Mouse (Mus musculus) induced T-regulatory cell, adult 2 months (primary cell): ENCODE measurements at regions not wholly inside any gene's neighbourhood (a gene's known extent, or its start where the extent isn't known, plus 50 kb on each side); places are given as distances from the start of the nearest gene placed in this dataset.

Experiments used
- DNase-seq: peaks from one replicate; pipeline ENCODE4 v3.0.0-alpha.2; 2012; ENCODE audit warnings: low read depth

DNA sequence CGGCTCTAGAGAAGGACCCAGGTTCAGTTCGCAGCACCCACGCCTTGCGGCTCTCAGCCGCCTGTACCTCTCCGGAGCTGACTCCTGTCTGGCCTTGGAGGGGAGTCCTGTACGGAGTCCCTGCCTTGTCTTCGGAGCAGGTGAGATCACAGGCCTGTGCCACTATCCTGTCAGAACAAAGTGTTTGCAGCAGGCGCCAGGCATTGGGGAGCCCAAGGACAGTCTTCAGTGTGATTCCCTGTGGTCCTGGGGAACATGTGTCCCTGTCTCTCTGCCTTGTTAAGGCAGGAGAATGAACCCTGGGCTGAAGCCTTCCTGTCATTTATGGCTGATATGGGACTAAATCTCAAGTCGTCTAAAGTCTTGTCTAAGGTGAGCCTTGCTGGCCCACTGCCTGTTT is 176.5 kb downstream of the Vrk1 start:
- DNase-seq = no peak

DNA sequence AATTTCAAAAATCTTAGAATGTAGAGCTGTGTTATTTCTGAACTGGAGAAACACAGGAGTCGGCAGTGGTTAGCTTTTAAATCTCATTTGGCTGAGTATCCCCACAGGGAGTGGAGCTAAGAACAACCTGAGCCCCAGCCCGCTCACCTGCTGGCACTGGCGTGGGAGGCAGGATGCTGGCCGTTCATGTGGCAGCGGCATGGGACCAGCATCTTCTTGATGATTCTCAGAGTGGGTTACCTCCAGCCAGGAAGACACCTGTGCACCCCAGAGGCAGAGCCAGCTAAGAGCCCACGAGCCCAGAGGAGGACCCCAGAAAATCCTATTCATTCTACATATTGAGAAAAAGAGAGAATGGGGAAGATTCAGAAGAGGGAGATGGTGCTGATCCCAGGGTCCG is 181.7 kb downstream of the Vrk1 start:
- DNase-seq = no peak

GRCm38 (mm10) chr12:106199302-106199701 is 189.3 kb downstream of the Vrk1 start:
- peak; percentile 27 for DNase-seq

- DNase-seq = no peak
These were observed 193.5 kb downstream of the Vrk1 start for GRCm38 (mm10) chr12:106203526-106203925.

DNA sequence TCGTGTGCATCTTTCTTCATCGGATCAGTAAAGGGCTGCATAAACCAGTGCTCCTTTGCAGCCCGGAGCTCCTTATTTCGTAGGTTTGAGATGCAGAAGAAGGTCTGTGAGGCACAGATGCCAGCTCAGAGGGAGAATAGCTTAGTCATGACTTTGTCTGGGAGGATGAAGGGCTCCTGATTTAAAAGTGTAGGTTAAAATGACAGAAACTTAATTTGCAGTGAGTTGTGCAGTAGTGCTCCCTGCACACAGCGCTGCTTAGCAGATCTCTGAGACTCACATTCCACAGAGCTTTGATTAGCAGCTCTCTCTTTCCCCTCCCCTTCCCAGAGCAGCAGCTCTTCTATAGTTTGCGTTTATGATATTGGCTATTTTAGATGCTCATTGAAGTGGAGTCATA is 200.9 kb downstream of the Vrk1 start:
- no peak for DNase-seq

GRCm38 (mm10) chr12:106211488-106211887 is 201.5 kb downstream of the Vrk1 start:
- no peak for DNase-seq

GRCm38 (mm10) chr12:106212397-106212796 is 202.4 kb downstream of the Vrk1 start:
- no peak for DNase-seq

DNA sequence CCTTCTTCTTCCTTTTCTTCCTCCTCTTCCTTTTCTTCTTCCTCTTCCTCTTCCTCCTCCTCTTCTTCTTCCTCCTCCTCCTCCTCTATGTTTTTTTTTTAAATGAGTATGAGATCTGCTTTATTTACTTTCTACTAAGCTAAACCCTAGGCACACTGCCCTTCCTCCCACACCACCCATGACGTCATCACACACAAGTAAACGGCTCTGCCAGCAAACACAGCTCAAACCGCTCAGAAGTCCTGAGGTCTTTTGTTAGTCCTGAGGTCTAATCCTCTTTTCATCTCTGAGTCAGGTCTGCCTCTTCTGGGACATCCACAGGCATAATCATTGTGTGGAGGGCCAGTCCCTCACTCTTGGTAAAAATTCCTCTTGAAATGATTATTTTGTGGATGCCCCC is 210.0 kb downstream of the Vrk1 start:
- peak; percentile 28 for DNase-seq

DNA sequence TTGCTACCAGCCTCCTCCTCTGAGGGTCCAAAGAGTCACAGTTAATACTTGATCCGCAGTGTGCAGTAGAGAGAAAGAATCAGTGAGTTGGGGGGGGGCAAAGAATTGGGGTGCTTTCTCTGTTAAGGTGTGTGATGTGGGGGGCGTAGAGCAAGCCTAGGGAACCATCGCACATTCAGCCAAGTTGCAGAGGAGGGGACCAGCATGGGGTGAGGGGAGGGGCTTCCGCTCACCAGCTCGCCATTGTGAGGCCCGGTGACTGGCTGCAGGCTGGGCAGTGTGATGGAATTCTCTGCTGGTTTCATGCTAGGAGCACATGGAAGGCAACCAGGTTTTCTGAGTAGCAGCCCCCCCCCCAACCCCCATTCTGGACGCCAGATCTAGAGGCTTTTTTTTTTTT is 216.2 kb downstream of the Vrk1 start:
- no peak for DNase-seq

DNA sequence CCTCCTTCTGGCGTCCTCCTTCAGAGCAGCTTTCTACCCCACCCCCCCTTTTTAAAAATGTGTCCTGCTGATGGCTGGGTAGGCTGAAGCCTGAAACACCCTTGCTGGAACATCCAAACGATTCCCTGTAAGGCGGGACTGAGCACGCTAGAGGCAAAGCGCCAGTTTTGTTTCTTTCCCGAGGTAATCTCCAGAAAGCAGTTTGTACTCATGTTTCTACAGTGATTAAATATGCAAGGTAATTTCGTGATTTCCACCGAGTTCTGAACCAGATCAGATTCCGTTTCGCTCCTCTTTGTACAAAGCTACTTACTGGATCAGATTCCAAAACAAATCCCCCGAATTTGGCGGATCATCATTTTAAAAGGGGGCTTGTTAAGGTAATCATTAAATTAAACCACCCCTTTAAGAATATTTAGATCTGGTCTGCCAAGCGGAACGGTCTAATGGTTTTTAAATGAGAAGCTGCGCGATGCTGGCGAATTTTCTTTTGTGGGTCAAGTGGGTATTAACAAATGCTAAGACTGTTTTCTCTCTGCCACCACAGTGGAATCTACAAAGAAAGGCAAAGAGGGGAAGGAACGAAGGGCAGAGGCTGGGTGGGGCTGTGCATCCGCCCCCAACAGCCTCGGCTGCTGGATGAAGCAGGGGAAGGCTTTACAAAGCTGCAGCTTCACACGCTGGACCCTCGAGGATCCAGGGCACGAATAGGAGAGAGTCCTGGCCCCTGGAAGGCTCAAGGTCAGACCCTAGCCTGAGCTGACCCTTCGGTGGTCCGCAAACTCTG is 216.9 kb downstream of the Vrk1 start:
- no peak for DNase-seq

DNA sequence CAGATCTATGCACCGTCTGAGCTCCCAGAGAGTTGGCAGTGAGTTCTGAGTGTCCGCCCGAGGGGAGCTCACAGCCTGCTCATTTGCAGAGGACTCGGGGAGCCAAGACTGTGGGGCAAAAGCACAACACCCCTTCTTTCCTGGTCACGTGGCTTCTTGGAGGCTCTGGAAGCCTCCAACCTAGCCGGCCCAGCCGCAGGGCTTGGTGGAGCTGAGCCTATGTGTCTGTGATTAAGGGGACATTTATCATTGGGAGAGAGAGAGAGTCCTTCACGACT is 217.5 kb downstream of the Vrk1 start:
- DNase-seq = no peak

GRCm38 (mm10) chr12:106245178-106245840 is 235.3 kb downstream of the Vrk1 start:
- no peak for DNase-seq

DNA sequence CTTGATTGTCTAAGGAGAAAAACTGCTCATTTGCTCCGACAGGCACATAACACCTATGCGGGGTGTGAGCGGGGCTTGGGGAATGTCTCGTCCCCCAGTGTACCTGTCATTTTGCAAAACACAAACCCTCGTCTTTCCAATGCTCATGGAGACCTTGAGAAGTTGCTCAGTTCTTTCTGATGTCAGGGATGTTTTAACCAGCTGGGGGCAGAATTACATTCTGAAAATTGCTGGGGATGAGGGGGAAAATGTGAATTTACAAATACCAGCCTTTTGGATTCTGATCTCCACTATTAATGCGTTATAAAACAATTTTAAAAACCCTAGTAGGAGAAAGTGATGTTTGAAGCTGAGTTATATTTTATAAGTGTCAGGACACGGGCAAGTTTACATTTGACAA is 263.6 kb downstream of the Vrk1 start:
- DNase-seq = no peak

- DNase-seq = no peak
These were observed 267.9 kb downstream of the Vrk1 start for GRCm38 (mm10) chr12:106277886-106278285.

DNA sequence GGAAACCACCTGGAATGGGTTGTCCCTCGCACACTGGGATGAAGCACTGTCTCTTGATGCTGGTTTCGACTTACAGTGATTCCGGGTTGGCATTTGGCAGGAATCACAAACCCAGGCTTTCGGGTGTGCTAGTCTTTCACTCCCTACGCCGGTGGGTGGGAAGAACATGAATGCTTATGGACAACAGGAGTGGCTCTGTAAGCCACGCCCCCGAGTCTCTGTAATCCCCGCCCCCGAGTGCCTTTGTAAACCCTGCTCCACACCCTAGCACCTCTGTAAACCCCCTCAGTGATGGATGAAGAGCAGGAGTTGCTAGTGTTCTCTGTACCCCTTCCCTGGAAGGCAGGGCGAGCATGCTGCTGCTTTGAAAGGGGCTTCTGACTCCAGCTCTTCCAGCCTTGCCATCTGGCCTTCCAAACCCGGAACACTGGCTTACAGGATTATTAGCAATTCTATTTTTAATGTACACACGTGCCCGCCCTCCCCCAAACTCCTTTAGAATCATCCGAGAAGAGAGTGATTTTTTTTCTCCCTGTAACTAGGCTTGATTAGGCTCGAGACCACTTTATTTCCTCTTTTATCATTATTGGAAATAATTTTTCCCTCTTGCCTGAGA is 272.6 kb downstream of the Vrk1 start:
- DNase-seq = no peak

- no peak for DNase-seq
These were observed 274.8 kb downstream of the Vrk1 start for GRCm38 (mm10) chr12:106284814-106285213.

GRCm38 (mm10) chr12:106288791-106289515 is 278.9 kb downstream of the Vrk1 start:
- peak; percentile 54 for DNase-seq

DNA sequence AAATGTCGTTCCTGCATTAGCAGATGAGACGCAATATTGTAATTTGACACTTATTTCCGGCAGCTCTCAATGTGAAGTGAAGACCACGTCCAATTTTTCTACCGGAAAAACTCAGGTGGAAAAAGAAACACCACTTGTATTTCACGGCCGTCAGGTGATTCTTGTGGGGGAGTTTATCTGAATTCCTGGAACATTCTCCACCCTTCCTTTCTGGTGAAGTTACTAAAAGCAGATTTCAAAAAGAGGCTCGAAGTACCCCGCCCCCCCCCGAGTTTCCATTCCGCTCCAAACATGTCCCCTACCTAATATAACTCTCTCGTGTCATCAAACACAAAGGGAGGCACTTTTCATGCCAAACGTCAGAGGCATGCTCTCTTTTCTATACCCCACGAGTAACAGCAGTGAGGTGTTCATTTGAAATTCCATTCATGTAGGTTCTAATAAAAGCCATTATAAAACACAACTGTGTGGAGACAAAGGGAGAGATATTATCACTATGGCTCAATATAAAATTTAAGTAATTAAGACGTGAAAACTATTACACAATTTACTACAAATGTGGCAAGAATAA is 281.5 kb downstream of the Vrk1 start:
- DNase-seq = peak; percentile 41

DNA sequence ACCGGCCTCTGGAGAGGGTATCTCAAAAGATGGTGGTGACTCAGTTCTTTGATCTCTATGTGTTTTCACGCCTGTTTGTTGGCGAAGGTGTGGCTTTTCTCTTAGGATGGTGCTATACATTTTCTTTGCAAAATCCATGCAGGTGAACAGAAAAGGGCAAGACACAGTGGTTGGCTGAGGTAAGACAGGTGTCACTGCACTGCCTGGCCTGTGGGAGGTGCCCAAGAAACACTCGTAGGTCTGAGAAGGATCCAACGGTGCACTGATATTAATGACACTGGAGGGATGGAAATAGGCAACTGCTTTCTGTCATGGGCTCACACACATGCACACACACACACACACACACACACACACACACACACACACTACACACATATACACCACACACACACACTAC is 283.1 kb downstream of the Vrk1 start:
- peak; percentile 56 for DNase-seq

DNA sequence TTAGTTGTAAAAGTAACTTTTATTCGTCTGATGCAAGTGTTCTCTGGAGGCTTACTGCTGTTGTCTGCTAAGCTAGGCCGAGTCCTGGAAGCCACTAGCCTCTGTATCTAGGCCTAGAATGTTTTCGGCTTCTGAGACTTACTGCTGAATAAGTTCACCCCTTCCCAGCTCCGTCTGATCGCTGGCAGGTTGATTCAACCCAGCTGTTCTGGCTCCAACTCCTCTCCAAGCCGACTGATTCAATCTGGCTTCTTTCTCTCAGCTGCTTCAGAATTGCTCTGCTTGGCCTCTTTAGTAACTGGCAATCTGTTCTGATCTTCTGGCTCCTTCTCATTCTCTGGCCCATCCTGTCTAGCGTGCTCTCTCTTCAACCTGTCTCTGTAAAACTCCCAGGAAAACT is 285.6 kb downstream of the Vrk1 start:
- no peak for DNase-seq

DNA sequence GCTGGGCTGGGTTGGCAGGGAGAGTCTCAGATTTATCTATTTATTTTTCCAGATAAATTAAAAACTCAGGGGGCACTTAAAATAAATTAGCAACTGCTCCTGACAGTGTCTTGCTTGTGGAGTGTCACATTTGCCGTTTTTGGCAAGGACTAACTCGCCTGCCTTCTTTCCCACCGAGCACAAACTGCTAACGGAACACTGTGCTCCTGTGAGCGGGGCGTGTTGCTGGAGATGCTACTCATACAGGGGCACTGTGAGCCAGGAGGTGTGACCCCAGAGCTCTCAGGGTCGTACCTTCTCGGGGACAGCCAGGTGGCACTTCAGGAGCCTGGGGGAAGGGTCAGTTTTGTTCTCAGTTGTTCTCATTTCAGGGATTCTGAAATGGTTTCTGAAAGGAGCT is 292.6 kb downstream of the Vrk1 start:
- no peak for DNase-seq

DNA sequence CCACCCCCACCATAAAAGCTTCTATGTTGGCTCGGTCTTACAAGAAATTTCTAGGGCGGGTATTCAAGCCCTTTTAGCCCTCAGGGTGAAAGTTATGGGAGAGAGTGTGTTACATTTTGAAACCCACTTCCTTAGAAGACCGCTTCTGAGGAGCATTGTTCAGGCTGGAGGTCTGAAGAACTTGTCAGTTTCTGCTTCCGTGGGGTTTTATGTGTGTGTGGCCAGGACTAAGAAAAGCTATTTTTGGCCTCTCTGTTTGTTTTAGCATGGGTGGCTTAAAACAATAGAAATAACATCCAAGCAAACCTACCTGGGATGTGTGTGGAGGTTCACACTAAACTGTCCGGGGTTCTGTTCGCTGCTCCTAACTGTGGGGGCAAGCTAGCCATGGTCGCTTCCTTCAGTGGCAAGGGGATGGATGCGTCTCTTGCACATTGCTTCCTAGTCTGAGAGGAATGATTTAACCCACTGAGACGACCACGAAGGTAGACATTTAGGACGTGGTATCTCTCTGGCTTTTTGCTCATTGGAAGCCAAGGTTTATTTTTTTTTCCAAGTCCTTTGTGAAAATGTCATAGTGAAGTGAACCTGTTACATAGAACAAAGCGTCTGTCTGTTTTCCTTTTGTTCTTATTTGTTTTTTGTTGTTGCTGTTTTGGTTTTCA is 298.4 kb downstream of the Vrk1 start:
- peak; percentile 56 for DNase-seq
